Mouse (Mus musculus): ENCODE data around the gene Son. TPM values are rescaled to one million over a fixed set of nuclear protein-coding genes. Genes with fewer than 3 reads are reported as not detected.

Son gene
- total and polyA plus RNA-seq, 3 experiments: 93.6 to 182 (median 157) TPM

DNA sequence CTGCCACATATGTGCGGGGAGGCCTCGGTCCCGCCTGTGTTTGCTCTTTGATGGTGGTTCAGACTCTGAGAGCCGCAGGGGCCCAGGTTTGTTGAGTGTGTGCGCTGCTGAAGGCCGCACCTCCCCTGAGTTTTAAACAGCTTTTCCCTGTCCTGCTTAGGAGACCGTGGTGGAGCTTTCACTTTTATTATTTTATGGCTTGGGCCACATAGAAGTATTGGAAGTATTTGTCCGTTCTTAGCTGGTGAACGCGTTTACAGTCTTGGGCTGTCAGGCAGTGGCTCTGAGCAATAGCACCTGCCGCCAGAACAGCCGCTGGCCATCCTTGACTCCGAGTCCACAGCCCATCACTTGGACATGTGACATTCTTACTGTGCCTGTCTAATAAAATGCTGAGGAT is 54.6 kb downstream of the Son start:
- Histone ChIP-seq H3K79me2 (ENCODE audit: control insufficient read depth, insufficient read depth, low read length, poor library complexity) (no peaks in the 10 kb centered on the region), H3K36me3 (ENCODE audit: control insufficient read depth in 1 of 2, insufficient read depth in 2 of 2, low read length in 2 of 2) (peaks cover 0 to 13% of the 10 kb centered on the region in 2 experiments; a peak in 2 of 4 replicates), H3K9me3 (replicated peaks; ENCODE audit: insufficient read depth, low read length) (no peaks in the 10 kb centered on the region), H3K27me3 (ENCODE audit: control insufficient read depth in 1 of 2, insufficient read depth in 2 of 2, low read length in 2 of 2) (no peaks in the 10 kb centered on the region), H3K27ac (ENCODE audit: control insufficient read depth, low read depth, low read length) (no peak overlapping the region), H3K9ac (ENCODE audit: control insufficient read depth, low read depth, low read length, poor library complexity, severe bottlenecking) (no peak overlapping the region), H3K4me1 (ENCODE audit: control insufficient read depth in 1 of 2, insufficient read depth in 2 of 2, low read length in 2 of 2) (0 out of 4 replicates have a peak, but pooled peaks cover 0 to 2% of the 10 kb centered on the region in 2 experiments), H3K4me3 (ENCODE audit: control insufficient read depth in 1 of 2, insufficient read depth in 1 of 2, low read depth in 2 of 2, low read length in 2 of 2) (no peak overlapping the region)
- no peak for DNase-seq (ENCODE audit: low read depth, low spot score)
- TF ChIP-seq CTCF (IDR thresholded peaks at IDR 0.05 in 2 of 3, conservative IDR thresholded peaks at IDR 0.05 in 1 of 3; ENCODE audit: control insufficient read depth in 1 of 3, insufficient read depth in 1 of 3, low read depth in 2 of 3, low read length in 3 of 3, poor library complexity in 1 of 3, severe bottlenecking in 1 of 3): no peak
- no peak for TF ChIP-seq USF2 (IDR thresholded peaks at IDR 0.05; ENCODE audit: borderline replicate concordance in 1 of 2, insufficient read depth in 1 of 2, low read depth in 1 of 2, low read length in 2 of 2)
- no peak for TF ChIP-seq E2F4 (IDR thresholded peaks at IDR 0.05; ENCODE audit: borderline replicate concordance, low read depth, low read length)
- TF ChIP-seq MAX (IDR thresholded peaks at IDR 0.05; ENCODE audit: low read length): no peak
- TF ChIP-seq GABPA (IDR thresholded peaks at IDR 0.05; ENCODE audit: low read depth, low read length): no peak
- no peak for TF ChIP-seq SMC3 (IDR thresholded peaks at IDR 0.05; ENCODE audit: low read depth, low read length)
- TF ChIP-seq KAT2A (conservative IDR thresholded peaks at IDR 0.05; ENCODE audit: low read depth, low read length): no peak
- no peak for TF ChIP-seq UBTF (IDR thresholded peaks at IDR 0.05; ENCODE audit: borderline replicate concordance, insufficient read depth, low read depth, low read length)
- no peak for TF ChIP-seq ELF1 (IDR thresholded peaks at IDR 0.05; ENCODE audit: low read depth, low read length)
- no peak for TF ChIP-seq MAFK (IDR thresholded peaks at IDR 0.05; ENCODE audit: borderline replicate concordance, low read depth, low read length)
- TF ChIP-seq SIN3A (IDR thresholded peaks at IDR 0.05; ENCODE audit: low read length): no peak
- no peak for TF ChIP-seq ETS1 (IDR thresholded peaks at IDR 0.05; ENCODE audit: low read depth, low read length)
- TF ChIP-seq POLR2A (IDR thresholded peaks at IDR 0.05; ENCODE audit: control insufficient read depth in 1 of 2, insufficient read depth in 1 of 2, low read depth in 1 of 2, low read length in 2 of 2, poor library complexity in 1 of 2): no peak
- no peak for TF ChIP-seq ZKSCAN1 (IDR thresholded peaks at IDR 0.05; ENCODE audit: low read depth, low read length)
- TF ChIP-seq ZC3H11A (IDR thresholded peaks at IDR 0.05; ENCODE audit: low read depth, low read length): no peak

- H3K79me2 ChIP-seq (ENCODE audit: control insufficient read depth, insufficient read depth, low read length, poor library complexity): no peaks in the 10 kb centered on the region
- no peaks in the 10 kb centered on the region for H3K9me3 ChIP-seq (replicated peaks; ENCODE audit: insufficient read depth, low read length)
- H3K9ac ChIP-seq (ENCODE audit: control insufficient read depth, low read depth, low read length, poor library complexity, severe bottlenecking): no peak overlapping the region
- no peak overlapping the region for H3K4me3 ChIP-seq (ENCODE audit: control insufficient read depth in 1 of 2, insufficient read depth in 1 of 2, low read depth in 2 of 2, low read length in 2 of 2)
- TF ChIP-seq RAD21 (IDR thresholded peaks at IDR 0.05; ENCODE audit: low read depth, low read length) (no peak), POLR2A (IDR thresholded peaks at IDR 0.05; ENCODE audit: control insufficient read depth in 1 of 2, insufficient read depth in 1 of 2, low read depth in 1 of 2, low read length in 2 of 2, poor library complexity in 1 of 2) (no peak), MXI1 (IDR thresholded peaks at IDR 0.05; ENCODE audit: low read depth, low read length) (no peak), ZC3H11A (IDR thresholded peaks at IDR 0.05; ENCODE audit: low read depth, low read length) (no peak), NRF1 (IDR thresholded peaks at IDR 0.05; ENCODE audit: insufficient read depth, low read depth, low read length, poor library complexity, severe bottlenecking) (no peak), CHD1 (IDR thresholded peaks at IDR 0.05; ENCODE audit: low read depth, low read length) (no peak), POLR2AphosphoS5 (IDR thresholded peaks at IDR 0.05; ENCODE audit: borderline replicate concordance, low read depth, low read length) (no peak)
- H3K27ac ChIP-seq (ENCODE audit: control insufficient read depth, low read depth, low read length): no peak overlapping the region
- 0 out of 4 replicates have a peak, but pooled peaks cover 0 to 2% of the 10 kb centered on the region in 2 experiments for H3K4me1 ChIP-seq (ENCODE audit: control insufficient read depth in 1 of 2, insufficient read depth in 2 of 2, low read length in 2 of 2)
- H3K36me3 ChIP-seq (ENCODE audit: control insufficient read depth in 1 of 2, insufficient read depth in 2 of 2, low read length in 2 of 2): peaks cover 0 to 10% of the 10 kb centered on the region in 2 experiments; a peak in 2 of 4 replicates
- no peak for DNase-seq (ENCODE audit: low read depth, low spot score)
- H3K27me3 ChIP-seq (ENCODE audit: control insufficient read depth in 1 of 2, insufficient read depth in 2 of 2, low read length in 2 of 2): no peaks in the 10 kb centered on the region
These were observed 55.5 kb downstream of the Son start for GRCm38 (mm10) chr16:91702771-91703188.

All from MEL (cell line).